Mouse (Mus musculus) cortical plate, adult 2 months (tissue): ENCODE measurements around the gene Trmt6. TPM values are rescaled to one million over a fixed set of nuclear protein-coding genes. Genes with fewer than 3 reads are reported as not detected.
A peak's percentile ranks its signal among the peaks of the same experiment; 100 is the strongest.

Source experiments
- H3K27ac ChIP-seq: fragments of 200-500 bp; 2 replicates; pipeline ENCODE4 v1.5.1; 2012; ENCODE audit warnings: low read length, control low read depth, inconsistent platforms; ENCODE audit not compliant: insufficient read depth
- H3K4me1 ChIP-seq: fragments of 200-500 bp; 2 replicates; pipeline ENCODE4 v1.6.1; 2011; ENCODE audit warnings: low read length; ENCODE audit not compliant: control insufficient read depth, insufficient read depth
- H3K4me3 ChIP-seq: fragments of 200-500 bp; 2 replicates; pipeline ENCODE4 v1.5.1; 2011; ENCODE audit warnings: mild to moderate bottlenecking, low read length, control low read depth; ENCODE audit not compliant: insufficient read depth
- CTCF ChIP-seq: fragments of 200-500 bp; IDR thresholded peaks from 2 replicates; pipeline ENCODE4 v1.5.1; 2011; ENCODE audit warnings: mild to moderate bottlenecking, control low read depth, low read length; ENCODE audit not compliant: insufficient read depth; ENCODE audit errors: extremely low read depth
- POLR2A ChIP-seq: fragments of 200-500 bp; IDR thresholded peaks from 2 replicates; pipeline ENCODE4 v1.6.1; 2011; ENCODE audit warnings: mild to moderate bottlenecking, low read length, control low read depth; ENCODE audit not compliant: insufficient read depth; ENCODE audit errors: extremely low read depth
- polyA plus RNA-seq: library from polyadenylated mRNA; depleted of rRNA; stranded (reverse); fragments of >200 nt; gene quantifications from 2 replicates; pipeline ENCODE4 v1.2.3, GENCODE M21; 2012; rRNA removed

Trmt6 gene
- 25.3 and 28.6 TPM in 2 replicates for polyA plus RNA-seq

DNA sequence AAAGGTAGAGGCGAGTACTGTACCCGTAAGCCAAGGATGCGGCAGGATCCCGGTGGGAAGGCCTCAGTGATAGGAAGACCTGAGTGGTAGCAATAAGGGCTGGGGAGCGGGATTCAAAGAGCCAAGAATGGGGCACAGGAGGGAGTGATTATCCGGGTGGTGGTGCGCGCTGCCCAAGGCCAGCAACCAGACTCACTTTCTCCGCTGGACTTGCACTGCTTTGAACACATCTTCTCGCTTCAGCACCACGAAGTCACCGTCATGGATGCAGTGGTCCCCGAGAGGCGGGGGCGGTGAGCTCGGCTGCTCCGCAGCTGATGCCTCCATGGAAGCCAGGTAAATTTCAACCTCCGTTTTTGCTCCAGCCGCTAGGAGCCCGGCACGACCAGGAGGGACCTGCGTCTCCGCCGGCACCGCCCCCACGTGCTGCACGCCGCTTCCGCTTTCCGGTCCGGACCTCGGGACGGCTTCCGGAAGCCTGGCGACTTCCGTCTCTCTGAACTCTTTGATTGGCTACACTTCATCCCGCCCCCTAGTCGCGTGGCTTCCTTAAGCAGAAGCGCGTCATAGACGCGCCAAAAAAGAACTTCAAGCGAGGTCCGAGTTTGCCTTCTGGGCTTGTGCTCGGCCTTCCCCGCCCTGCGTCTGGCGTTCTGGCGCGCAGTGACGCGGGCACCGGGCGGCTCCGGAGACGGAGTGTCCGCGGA is at the start of gene Trmt6, which contains the start of gene Mcm8:
Gene Trmt6 (minus strand): TSS at position 448 of the 707 bp plus-strand sequence.
Gene Mcm8 (plus strand): TSS at position 534 of the 707 bp plus-strand sequence.
- Histone ChIP-seq H3K27ac (no peak within 1 kb of the TSS), H3K4me1 (peaks cover 3% of the 10 kb centered on the region; the same call in 1 of the 2 replicates), H3K4me3 (peak within 1 kb of the TSS; percentile 89)
- TF ChIP-seq POLR2A = peak; percentile 53; the same call in 1 of the 2 replicates
- no peak for TF ChIP-seq CTCF

DNA sequence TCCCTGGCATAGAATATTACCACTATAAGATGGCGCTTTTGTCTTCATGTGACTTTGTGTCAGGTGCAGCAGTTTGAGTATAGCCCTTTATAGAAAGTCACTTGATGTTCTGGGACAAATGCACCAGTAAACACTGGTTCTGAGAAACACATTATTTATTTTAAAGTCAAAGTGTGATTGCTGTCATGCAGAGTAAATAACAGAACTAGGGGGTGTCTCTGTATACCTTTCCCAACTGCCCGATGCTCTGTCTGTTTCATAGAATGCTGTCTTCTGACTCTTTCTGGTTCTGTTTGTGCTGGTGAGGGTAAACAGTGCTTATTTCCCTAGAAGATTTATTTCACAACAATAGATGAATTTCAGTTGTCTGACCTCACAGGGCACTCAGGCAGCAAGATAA is 47.5 kb upstream of the Trmt6 start:
- no peaks in the 10 kb centered on the region for H3K4me1 ChIP-seq
- no peak for TF ChIP-seq CTCF
- TF ChIP-seq POLR2A = no peak
- H3K27ac ChIP-seq = no peak overlapping the region
- H3K4me3 ChIP-seq = no peak overlapping the region

DNA sequence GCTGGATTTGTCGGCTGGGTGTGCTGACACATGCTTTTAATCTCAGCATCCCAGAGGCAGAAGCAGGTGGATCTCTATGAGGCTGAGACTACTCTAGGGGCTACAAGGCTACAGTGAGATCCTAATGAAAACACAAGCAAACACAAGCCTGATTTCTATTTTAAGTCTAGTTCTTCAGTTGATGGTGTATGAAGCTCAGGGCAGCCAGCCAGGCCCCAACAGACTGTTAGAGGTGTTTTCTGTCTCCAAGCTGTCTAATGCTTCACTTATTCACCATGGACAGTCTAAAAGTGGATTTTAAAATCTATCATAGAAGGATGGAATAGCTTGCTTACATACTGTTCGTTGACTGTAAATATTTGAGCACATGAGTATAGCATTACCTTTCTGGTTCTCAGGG is 45.6 kb upstream of the Trmt6 start:
- H3K4me1 ChIP-seq = no peaks in the 10 kb centered on the region
- no peak overlapping the region for H3K27ac ChIP-seq
- H3K4me3 ChIP-seq = no peak overlapping the region
- no peak for TF ChIP-seq CTCF
- no peak for TF ChIP-seq POLR2A

DNA sequence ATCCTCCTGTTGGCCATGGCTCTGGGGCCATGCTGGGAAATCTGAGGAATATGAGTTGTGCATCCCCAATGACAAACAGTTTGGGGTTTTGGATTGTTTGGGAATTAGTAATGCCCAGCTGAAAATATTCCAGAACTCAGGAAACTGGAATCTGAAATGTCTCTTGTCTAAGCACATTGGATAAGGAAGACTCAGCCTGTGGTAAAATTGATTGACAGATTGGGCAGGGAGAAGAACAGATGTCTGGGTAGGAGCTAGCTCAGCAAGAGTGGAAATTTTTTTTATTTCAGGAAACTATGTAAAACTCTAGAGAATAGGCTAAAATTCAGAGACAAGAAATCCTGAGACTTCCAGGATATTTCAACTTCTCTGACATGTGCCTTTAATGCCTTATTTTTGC is 44.6 kb upstream of the Trmt6 start:
- TF ChIP-seq POLR2A = no peak
- no peak for TF ChIP-seq CTCF
- H3K4me1 ChIP-seq = no peaks in the 10 kb centered on the region
- H3K27ac ChIP-seq = no peak overlapping the region
- no peak overlapping the region for H3K4me3 ChIP-seq

DNA sequence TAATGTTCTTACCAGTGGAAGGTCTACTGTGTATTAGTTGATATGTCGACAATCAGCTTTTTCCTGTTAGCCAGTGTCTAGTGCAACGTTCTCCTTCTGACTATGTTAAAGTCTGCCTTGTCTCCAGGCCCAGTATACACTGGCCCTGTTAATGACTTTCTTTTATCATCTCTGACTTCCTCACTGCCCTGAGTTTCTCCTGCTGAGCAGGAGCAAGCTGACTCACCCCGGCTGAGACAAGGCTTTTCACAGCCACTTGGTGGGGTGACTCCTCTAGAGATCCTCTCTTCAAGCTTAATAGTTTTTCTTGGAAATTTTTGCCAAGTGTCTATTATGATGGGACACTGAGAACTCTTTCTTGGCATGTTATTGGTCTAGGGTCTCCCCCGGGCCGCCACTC is 40.5 kb upstream of the Trmt6 start:
- Histone ChIP-seq H3K4me1 (no peaks in the 10 kb centered on the region; the same call in 1 of the 2 replicates), H3K27ac (no peak overlapping the region), H3K4me3 (no peak overlapping the region)
- no peak for TF ChIP-seq CTCF

DNA sequence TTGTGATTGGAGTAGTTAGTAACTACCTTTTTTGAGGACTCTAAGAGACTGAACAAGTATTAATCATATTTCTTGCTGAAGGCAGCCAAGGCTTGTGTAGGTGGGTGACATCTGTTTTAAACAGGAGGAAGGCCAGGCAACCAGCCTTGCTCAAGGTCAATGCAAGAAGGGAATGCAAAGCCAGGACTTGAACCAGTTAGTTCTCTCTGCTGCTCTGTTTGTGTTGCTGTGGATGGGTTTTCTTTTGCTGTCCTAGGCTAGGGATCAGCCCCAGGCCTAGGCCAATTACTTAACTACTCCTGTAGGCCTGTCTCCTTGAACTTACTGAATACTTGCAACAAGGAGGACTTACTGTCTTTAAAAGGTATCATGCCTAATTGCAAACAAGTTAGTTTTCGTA is 37.2 kb upstream of the Trmt6 start:
- Histone ChIP-seq H3K4me3 (no peak overlapping the region), H3K27ac (no peak overlapping the region), H3K4me1 (peaks cover 3% of the 10 kb centered on the region; the same call in 1 of the 2 replicates)
- TF ChIP-seq POLR2A (no peak), CTCF (no peak)

DNA sequence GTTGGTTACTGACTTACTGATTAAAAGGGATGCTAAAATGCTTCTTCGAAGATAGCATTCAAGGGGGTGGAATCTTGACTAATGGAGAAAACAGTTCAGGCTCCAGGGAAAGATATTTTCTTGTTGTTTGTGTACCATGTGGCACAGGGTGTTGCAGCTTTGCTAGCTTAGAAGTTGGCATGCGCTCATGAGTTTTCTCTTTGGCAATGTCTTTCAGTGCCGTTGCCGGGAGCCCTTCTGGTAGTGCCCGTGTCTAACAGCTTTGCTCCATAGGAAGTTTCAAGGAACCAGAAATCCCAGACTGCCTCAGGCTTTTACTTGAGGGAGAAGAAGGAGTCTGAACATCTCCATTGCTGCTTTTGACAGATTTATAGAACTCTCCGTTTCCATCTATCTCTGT is 33.3 kb upstream of the Trmt6 start:
- H3K27ac ChIP-seq = no peak overlapping the region
- TF ChIP-seq POLR2A (no peak), CTCF (no peak)
- H3K4me1 ChIP-seq = peaks cover 6% of the 10 kb centered on the region
- no peak overlapping the region for H3K4me3 ChIP-seq

DNA sequence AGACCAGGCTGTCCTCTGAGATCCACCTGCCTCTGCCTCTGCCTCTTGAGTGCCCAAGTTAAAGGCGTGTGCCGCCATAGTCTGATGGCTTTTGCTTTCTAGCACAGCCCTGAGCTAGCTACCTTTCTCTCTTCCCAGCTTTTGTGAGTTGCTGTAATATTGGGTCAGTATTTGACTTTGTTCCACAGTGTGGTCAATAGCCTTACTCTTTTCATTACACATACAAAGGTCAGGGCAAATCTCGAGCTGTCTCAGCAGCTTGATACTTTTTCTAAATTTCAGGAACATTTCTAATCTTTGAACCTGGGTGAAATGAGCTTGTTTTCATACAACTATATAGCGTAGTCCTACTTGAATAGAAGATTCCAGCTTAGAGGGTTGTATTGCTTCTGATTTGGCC is 32.5 kb upstream of the Trmt6 start:
- Histone ChIP-seq H3K4me1 (peaks cover 6% of the 10 kb centered on the region), H3K27ac (no peak overlapping the region), H3K4me3 (peak overlapping the region; percentile 94; the same call in 1 of the 2 replicates)
- no peak for TF ChIP-seq CTCF
- TF ChIP-seq POLR2A = no peak

DNA sequence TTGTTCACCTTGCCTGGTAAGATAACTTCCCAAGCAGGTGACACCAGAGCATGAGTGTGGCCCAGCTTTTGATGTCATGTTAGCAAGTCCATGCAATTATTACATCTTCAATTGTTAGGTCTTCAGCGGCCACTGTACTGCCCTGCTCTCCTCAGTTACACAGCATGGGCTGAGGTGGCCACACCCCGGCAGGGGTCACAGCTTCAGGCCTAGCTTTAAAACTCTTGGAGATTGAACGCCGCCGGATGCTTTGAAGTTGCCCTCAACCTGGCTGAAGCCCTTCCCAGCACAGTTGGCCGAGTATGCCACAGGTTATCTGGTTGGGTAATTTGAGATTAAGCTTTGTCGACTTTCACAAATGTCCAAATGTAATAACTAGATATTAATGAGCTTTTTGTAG is 31.7 kb upstream of the Trmt6 start:
- H3K4me1 ChIP-seq = peaks cover 6% of the 10 kb centered on the region
- TF ChIP-seq POLR2A = no peak
- TF ChIP-seq CTCF = no peak
- peak overlapping the region; percentile 94 for H3K4me3 ChIP-seq
- no peak overlapping the region for H3K27ac ChIP-seq
